Mouse (Mus musculus) small intestine, adult 2 months (tissue): Measurements from ENCODE around the gene Aurkb.

Experiments used
- CTCF ChIP-seq: fragments of 200-500 bp; IDR thresholded peaks from 2 replicates; pipeline ENCODE4 v1.5.1; 2012; ENCODE audit warnings: low read depth, mild to moderate bottlenecking, control low read depth, inconsistent platforms, low read length, moderate library complexity, mixed read lengths; ENCODE audit not compliant: insufficient replicate concordance, insufficient read length; ENCODE audit errors: extremely low read depth
- POLR2A ChIP-seq: fragments of 200-500 bp; IDR thresholded peaks from 2 replicates; pipeline ENCODE4 v1.6.1; 2012; ENCODE audit warnings: low read depth, mild to moderate bottlenecking, control low read depth, inconsistent platforms, low read length, moderate library complexity

DNA sequence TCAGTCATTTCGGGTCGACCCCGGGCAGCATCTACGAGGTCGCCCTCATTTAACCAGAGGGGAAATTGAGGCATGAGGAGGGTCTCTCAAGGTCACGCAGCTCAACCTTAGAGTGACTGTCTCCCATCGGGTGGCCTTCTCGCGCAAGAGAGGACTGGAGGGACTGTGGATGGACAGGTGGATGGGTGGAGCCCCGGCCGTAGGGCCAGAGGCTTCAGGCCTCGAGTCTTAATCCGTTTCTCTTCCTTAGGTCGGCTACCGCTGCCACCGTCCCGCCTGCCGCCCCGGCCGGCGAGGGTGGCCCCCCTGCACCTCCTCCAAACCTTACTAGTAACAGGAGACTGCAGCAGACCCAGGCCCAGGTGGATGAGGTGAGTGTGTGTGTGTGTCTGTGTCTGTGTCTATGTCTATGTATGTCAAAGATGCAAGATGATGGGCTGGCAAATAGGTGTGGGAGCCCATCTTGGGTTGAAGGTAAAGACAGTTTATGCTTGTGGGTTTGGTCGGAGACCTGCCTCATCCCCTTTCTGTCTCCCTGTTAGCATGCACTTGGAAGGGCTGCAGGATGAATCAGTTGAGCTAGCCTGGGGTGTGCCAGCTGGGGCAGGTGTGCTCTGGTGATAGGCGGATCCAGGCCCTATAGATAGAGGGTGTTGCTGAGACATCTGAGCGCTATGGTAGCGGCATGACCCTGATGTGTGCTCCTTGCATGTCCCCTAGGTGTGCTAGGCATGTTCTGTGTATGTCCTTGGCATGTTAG lies 43.6 kb downstream of the Aurkb start:
- no peak for TF ChIP-seq CTCF
- no peak for TF ChIP-seq POLR2A
